In genomic region chr10:111503071-111503470, GRCm38 (mm10) we compare ENCODE assay signal across 10 mouse cellular contexts. TPM values are rescaled to one million over a fixed set of nuclear protein-coding genes. Genes with fewer than 3 reads are reported as not detected.
A peak's percentile ranks its signal among the peaks of the same experiment; 100 is the strongest.
DNase-seq lines count a peak whose midpoint lies in the region; ATAC-seq and TF ChIP-seq lines count a peak whose summit lies in the region.
"Had no signal": no experiment of that assay in that cellular context is flagged by ENCODE, and none has a peak within 500 bp of the region (broad histone marks: within the 10 kb centered on the region; RNA-seq: fewer than 3 reads in every experiment).

No protein-coding gene starts in this region.

- H3K36me3 ChIP-seq in intestine, postnatal 0 days (ENCODE audit: control insufficient read depth, insufficient read depth) = no peaks in the 10 kb centered on the region
- peaks cover 3% of the 10 kb centered on the region; the same call in 1 of the 2 replicates for H3K36me3 ChIP-seq in intestine, embryonic 16.5 days (ENCODE audit: control insufficient read depth, insufficient read depth, low read length)
- H3K36me3 ChIP-seq in limb, embryonic 14.5 days (ENCODE audit: control insufficient read depth, insufficient read depth, low read length) = peaks cover 4% of the 10 kb centered on the region

- TF ChIP-seq POLR2A in bone marrow, adult 2 months (IDR thresholded peaks at IDR 0.05; ENCODE audit: borderline replicate concordance, control insufficient read depth, low read depth, low read length) = no peak
- no peak for TF ChIP-seq POLR2A in limb, embryonic 14.5 days (IDR thresholded peaks at IDR 0.05; ENCODE audit: borderline replicate concordance, extremely low read depth, insufficient read depth, insufficient read length)

- no peak overlapping the region for H3K27ac ChIP-seq in intestine, postnatal 0 days (ENCODE audit: low read depth, low read length)
- H3K27ac ChIP-seq in intestine, embryonic 16.5 days (ENCODE audit: low read length) = no peak overlapping the region
- H3K27ac ChIP-seq in bone marrow, adult 2 months (ENCODE audit: control insufficient read depth, insufficient read depth, low read depth, low read length, poor library complexity) = no peak overlapping the region
- H3K27ac ChIP-seq in limb, embryonic 14.5 days (replicated peaks; ENCODE audit: low read depth, low read length) = no peak overlapping the region
- H3K27ac ChIP-seq: embryonic facial prominence, embryonic 12.5 days; neural tube, embryonic 13.5 days had no signal

- peak overlapping the region; percentile 42; the same call in 1 of the 2 replicates for H3K4me2 ChIP-seq in intestine, postnatal 0 days (replicated peaks; ENCODE audit: low read depth)
- no peak overlapping the region for H3K4me2 ChIP-seq in intestine, embryonic 16.5 days (ENCODE audit: low read depth, low read length)
- no peak overlapping the region for H3K4me2 ChIP-seq in limb, embryonic 14.5 days (replicated peaks; ENCODE audit: low read depth, low read length, severe bottlenecking)
- H3K4me2 ChIP-seq: embryonic facial prominence, embryonic 12.5 days; neural tube, embryonic 13.5 days had no signal

- no peak overlapping the region for H3K9ac ChIP-seq in intestine, postnatal 0 days (ENCODE audit: low read depth, low read length)
- H3K9ac ChIP-seq in intestine, embryonic 16.5 days (ENCODE audit: low read depth, low read length) = no peak overlapping the region
- H3K9ac ChIP-seq in limb, embryonic 14.5 days (ENCODE audit: low read depth, low read length, severe bottlenecking) = no peak overlapping the region
- H3K9ac ChIP-seq: embryonic facial prominence, embryonic 12.5 days; neural tube, embryonic 13.5 days had no signal

- no peaks in the 10 kb centered on the region for H3K4me1 ChIP-seq in intestine, postnatal 0 days (replicated peaks; ENCODE audit: control insufficient read depth, insufficient read depth, low read length)
- H3K4me1 ChIP-seq in intestine, embryonic 16.5 days (ENCODE audit: control insufficient read depth, insufficient read depth, low read length) = peaks cover 15% of the 10 kb centered on the region
- H3K4me1 ChIP-seq in bone marrow, adult 2 months (ENCODE audit: control insufficient read depth, insufficient read depth, low read length) = no peaks in the 10 kb centered on the region; the same call in 1 of the 2 replicates
- H3K4me1 ChIP-seq in limb, embryonic 14.5 days (ENCODE audit: control insufficient read depth, insufficient read depth, low read length) = peaks cover 10% of the 10 kb centered on the region

- ATAC-seq in intestine, postnatal 0 days = no peak
- ATAC-seq in intestine, embryonic 16.5 days = no peak
- ATAC-seq in limb, embryonic 14.5 days (ENCODE audit: low FRiP score, low read depth) = no peak

- peak; percentile 91 for TF ChIP-seq CTCF in intestine, postnatal 0 days (IDR thresholded peaks at IDR 0.05; ENCODE audit: low read depth)
- peak; percentile 52 for TF ChIP-seq CTCF in bone marrow, adult 2 months (IDR thresholded peaks at IDR 0.05; ENCODE audit: control insufficient read depth, insufficient read depth, low read length)

- no peaks in the 10 kb centered on the region for H3K27me3 ChIP-seq in intestine, postnatal 0 days (replicated peaks; ENCODE audit: control insufficient read depth, insufficient read depth, low read length)
- no peaks in the 10 kb centered on the region for H3K27me3 ChIP-seq in intestine, embryonic 16.5 days (replicated peaks; ENCODE audit: control insufficient read depth, insufficient read depth, low read length)
- no peaks in the 10 kb centered on the region for H3K27me3 ChIP-seq in limb, embryonic 14.5 days (ENCODE audit: control insufficient read depth, insufficient read depth, low read length)
- H3K27me3 ChIP-seq: embryonic facial prominence, embryonic 12.5 days; neural tube, embryonic 13.5 days had no signal

- DNase-seq in forelimb bud, embryonic 11.5 days (ENCODE audit: low read depth, low spot score) = peak; percentile 86
- peak; percentile 89 for DNase-seq in kidney, adult 9 months
- DNase-seq in limb, embryonic 14.5 days (ENCODE audit: low spot score) = peak; percentile 76
- peak; percentile 67 for DNase-seq in ovary, postnatal 36 days (ENCODE audit: low spot score)
- DNase-seq in thymus, postnatal 10 days (ENCODE audit: low spot score in 2 of 2) = peak; percentile 65 to 85

- no peaks in the 10 kb centered on the region for H3K9me3 ChIP-seq in intestine, postnatal 0 days (ENCODE audit: control insufficient read depth)
- H3K9me3 ChIP-seq in intestine, embryonic 16.5 days (ENCODE audit: control insufficient read depth, low read length) = no peaks in the 10 kb centered on the region
- H3K9me3 ChIP-seq in limb, embryonic 14.5 days (ENCODE audit: control insufficient read depth, low read length) = no peaks in the 10 kb centered on the region
- H3K9me3 ChIP-seq: embryonic facial prominence, embryonic 12.5 days; neural tube, embryonic 13.5 days had no signal

- H3K4me3 ChIP-seq in intestine, postnatal 0 days (ENCODE audit: low read depth, low read length) = no peak overlapping the region
- no peak overlapping the region for H3K4me3 ChIP-seq in intestine, embryonic 16.5 days (ENCODE audit: low read length)
- H3K4me3 ChIP-seq in bone marrow, adult 2 months (replicated peaks; ENCODE audit: control insufficient read depth, low read depth, low read length) = no peak overlapping the region
- H3K4me3 ChIP-seq in limb, embryonic 14.5 days (replicated peaks; ENCODE audit: low read length) = no peak overlapping the region
- H3K4me3 ChIP-seq: embryonic facial prominence, embryonic 12.5 days; neural tube, embryonic 13.5 days had no signal

- 0% methylated on average over 3 of the region's 3 CpGs for WGBS in intestine, postnatal 0 days
- WGBS in intestine, embryonic 16.5 days = 3% methylated on average over 3 of the region's 3 CpGs
- 0% methylated on average over 3 of the region's 3 CpGs for WGBS in bone marrow, adult 2 months
- WGBS in limb, embryonic 14.5 days = 1% methylated on average over 3 of the region's 3 CpGs

RNA-seq across cellular contexts. Expression of gene Phlda1, which starts 3.0 kb away (rescaled TPM):
- polyA plus RNA-seq in intestine, postnatal 0 days (2015; fragmentation: Nextera tagmentation; extraction: Ambion mirVana) = 21.0 and 21.4 TPM in 2 replicates
- polyA plus RNA-seq in intestine, embryonic 16.5 days (2015; fragmentation: Nextera tagmentation; extraction: Ambion mirVana) = 31.9 and 32.2 TPM in 2 replicates
- 4.3 and 14.9 TPM in 2 replicates for polyA plus RNA-seq in bone marrow, adult 2 months (2011; ENCODE audit: insufficient read depth, insufficient read length, low replicate concordance, missing spikeins)
- polyA plus RNA-seq in limb, embryonic 14.5 days (2012; rRNA removed) = 44.1 and 50.3 TPM in 2 replicates
- polyA plus RNA-seq in limb, embryonic 14.5 days (2014; fragmentation: Nextera tagmentation; extraction: Ambion mirVana) = 36.1 and 39.2 TPM in 2 replicates

RNA-seq across cellular contexts. Expression of gene Nap1l1, which starts 30.0 kb away (rescaled TPM):
- 62.1 and 64.2 TPM in 2 replicates for polyA plus RNA-seq in intestine, postnatal 0 days (2015; fragmentation: Nextera tagmentation; extraction: Ambion mirVana)
- polyA plus RNA-seq in intestine, embryonic 16.5 days (2015; fragmentation: Nextera tagmentation; extraction: Ambion mirVana) = 118 and 140 TPM in 2 replicates
- 243 and 309 TPM in 2 replicates for polyA plus RNA-seq in bone marrow, adult 2 months (2011; ENCODE audit: insufficient read depth, insufficient read length, low replicate concordance, missing spikeins)
- polyA plus RNA-seq in limb, embryonic 14.5 days (2012; rRNA removed) = 189 and 334 TPM in 2 replicates
- 231 and 238 TPM in 2 replicates for polyA plus RNA-seq in limb, embryonic 14.5 days (2014; fragmentation: Nextera tagmentation; extraction: Ambion mirVana)
